Mouse (Mus musculus) adrenal gland, adult 8-10 months (tissue): ENCODE measurements around the gene Igf2bp3. TPM values are rescaled to one million over a fixed set of nuclear protein-coding genes. Genes with fewer than 3 reads are reported as not detected.

Experiments used
- DNase-seq: peaks from one replicate; pipeline ENCODE4 v3.0.0; 2022
- total RNA-seq, 4 experiments: library from RNA; stranded (reverse); gene quantifications; 2 replicates each; pipeline ENCODE4 v1.2.4; 2022

Gene Igf2bp3
- total RNA-seq, 4 experiments from 2014 or later, result 0.05 to 0.12 TPM; not detected in 2

- DNase-seq, result no peak
Observed at GRCm38 (mm10) chr6:49218275-49218802, 3.6 kb upstream of the Igf2bp3 start.

- no peak for DNase-seq
Observed at GRCm38 (mm10) chr6:49217581-49218274, 3.0 kb upstream of the Igf2bp3 start.

- DNase-seq, result no peak
Observed at GRCm38 (mm10) chr6:49216811-49217542, 2.2 kb upstream of the Igf2bp3 start.

GRCm38 (mm10) chr6:49215748-49216585 lies 1.2 kb upstream of the Igf2bp3 start:
- DNase-seq, result no peak

- DNase-seq, result no peak
Observed at GRCm38 (mm10) chr6:49214086-49214927, 450 bp downstream of the Igf2bp3 start.

- DNase-seq, result no peak
Observed at GRCm38 (mm10) chr6:49213581-49214085, 1.1 kb downstream of the Igf2bp3 start.

- no peak for DNase-seq
Observed at GRCm38 (mm10) chr6:49212931-49213580, 1.7 kb downstream of the Igf2bp3 start.

GRCm38 (mm10) chr6:49212141-49212540 lies 2.6 kb downstream of the Igf2bp3 start:
- no peak for DNase-seq

GRCm38 (mm10) chr6:49211596-49211995 lies 3.2 kb downstream of the Igf2bp3 start:
- DNase-seq, result no peak

GRCm38 (mm10) chr6:49209881-49210854 lies 4.6 kb downstream of the Igf2bp3 start:
- DNase-seq, result no peak

- DNase-seq, result no peak
Observed at GRCm38 (mm10) chr6:49208935-49209334, 5.8 kb downstream of the Igf2bp3 start.

- no peak for DNase-seq
Observed at GRCm38 (mm10) chr6:49208297-49208930, 6.3 kb downstream of the Igf2bp3 start.

- no peak for DNase-seq
Observed at GRCm38 (mm10) chr6:49206416-49206815, 8.3 kb downstream of the Igf2bp3 start.

- DNase-seq, result no peak
Observed at GRCm38 (mm10) chr6:49195188-49195587, 19.6 kb downstream of the Igf2bp3 start.

GRCm38 (mm10) chr6:49194536-49194935 lies 20.2 kb downstream of the Igf2bp3 start:
- no peak for DNase-seq

- no peak for DNase-seq
Observed at GRCm38 (mm10) chr6:49189363-49189762, 25.4 kb downstream of the Igf2bp3 start.

GRCm38 (mm10) chr6:49187299-49187698 lies 27.5 kb downstream of the Igf2bp3 start:
- no peak for DNase-seq

GRCm38 (mm10) chr6:49176018-49176417 lies 38.7 kb downstream of the Igf2bp3 start:
- DNase-seq, result no peak

GRCm38 (mm10) chr6:49174616-49175015 lies 40.1 kb downstream of the Igf2bp3 start:
- DNase-seq, result no peak
